ENCODE assay signal across 7 mouse cellular contexts in genomic region chr2:28204677-28205466, GRCm38 (mm10). TPM values are rescaled to one million over a fixed set of nuclear protein-coding genes. Genes with fewer than 3 reads are reported as not detected.
DNase-seq lines count a peak whose midpoint lies in the region; ATAC-seq and TF ChIP-seq lines count a peak whose summit lies in the region.

No protein-coding gene starts in this region.

- H3K9ac ChIP-seq in forebrain, embryonic 15.5 days (replicated peaks) = no peak overlapping the region; the same call in 1 of the 2 replicates
- no peak overlapping the region for H3K9ac ChIP-seq in liver, embryonic 11.5 days (ENCODE audit: low read depth, low read length)

- no peaks in the 10 kb centered on the region for H3K9me3 ChIP-seq in forebrain, embryonic 15.5 days
- no peaks in the 10 kb centered on the region for H3K9me3 ChIP-seq in liver, embryonic 11.5 days (ENCODE audit: control insufficient read depth, low read length)

- TF ChIP-seq POLR2A in testis, adult 2 months (IDR thresholded peaks at IDR 0.05; ENCODE audit: control insufficient read depth, low read depth, low read length) = no peak

- no peak for DNase-seq in testis, postnatal 10 days (ENCODE audit: low spot score)
- peak; percentile 41 for DNase-seq in liver, embryonic 11.5 days (ENCODE audit: low spot score)
- DNase-seq in yolk sac, embryonic 10.5 days (ENCODE audit: low spot score) = peak; percentile 7
- no peak for DNase-seq in layer of hippocampus, postnatal 25 days (ENCODE audit: extremely low spot score in 1 of 2, low spot score in 1 of 2)
- DNase-seq in urinary bladder, postnatal 4 days (ENCODE audit: low spot score in 2 of 2) = no peak

- H3K4me1 ChIP-seq in testis, adult 2 months (ENCODE audit: control insufficient read depth, insufficient read depth, low read length) = peaks cover 17% of the 10 kb centered on the region
- H3K4me1 ChIP-seq in forebrain, embryonic 15.5 days = peaks cover 37% of the 10 kb centered on the region
- H3K4me1 ChIP-seq in liver, embryonic 11.5 days (replicated peaks; ENCODE audit: control insufficient read depth, insufficient read depth, low read length) = peaks cover 7% of the 10 kb centered on the region; the same call in 1 of the 2 replicates

- peak; percentile 42; the same call in 1 of the 2 replicates for ATAC-seq in forebrain, embryonic 15.5 days (replicated peaks)
- ATAC-seq in liver, embryonic 11.5 days (replicated peaks; ENCODE audit: low FRiP score) = 0 out of 2 replicates have a peak, but pooled peaks have one; percentile 45

- H3K36me3 ChIP-seq in testis, adult 2 months (ENCODE audit: control insufficient read depth, insufficient read depth, low read length) = no peaks in the 10 kb centered on the region
- H3K36me3 ChIP-seq in forebrain, embryonic 15.5 days = no peaks in the 10 kb centered on the region
- no peaks in the 10 kb centered on the region for H3K36me3 ChIP-seq in liver, embryonic 11.5 days (ENCODE audit: control insufficient read depth, insufficient read depth, low read length)

- TF ChIP-seq CTCF in testis, adult 2 months (IDR thresholded peaks at IDR 0.05; ENCODE audit: control insufficient read depth, insufficient read depth, insufficient replicate concordance, low read depth, low read length) = no peak

- 11% methylated on average over 19 of the region's 19 CpGs for WGBS in forebrain, embryonic 15.5 days
- 12% methylated on average over 19 of the region's 19 CpGs for WGBS in liver, embryonic 11.5 days

- no peak overlapping the region for H3K27ac ChIP-seq in testis, adult 2 months (ENCODE audit: control insufficient read depth, insufficient read depth, low read depth, low read length)
- H3K27ac ChIP-seq in forebrain, embryonic 15.5 days (replicated peaks) = peak overlapping the region; percentile 44
- no peak overlapping the region for H3K27ac ChIP-seq in liver, embryonic 11.5 days (ENCODE audit: low read depth, low read length)

- no peaks in the 10 kb centered on the region for H3K27me3 ChIP-seq in testis, adult 2 months (ENCODE audit: control insufficient read depth, insufficient read depth, low read length)
- H3K27me3 ChIP-seq in forebrain, embryonic 15.5 days = no peaks in the 10 kb centered on the region
- peaks cover 42% of the 10 kb centered on the region for H3K27me3 ChIP-seq in liver, embryonic 11.5 days (replicated peaks; ENCODE audit: control insufficient read depth, insufficient read depth, low read length)

- H3K4me3 ChIP-seq in testis, adult 2 months (ENCODE audit: control insufficient read depth, low read depth, low read length) = peak overlapping the region; percentile 75
- H3K4me3 ChIP-seq in forebrain, embryonic 15.5 days = peak overlapping the region; percentile 57
- peak overlapping the region; percentile 63 for H3K4me3 ChIP-seq in liver, embryonic 11.5 days (ENCODE audit: low read depth, low read length)

- H3K4me2 ChIP-seq in forebrain, embryonic 15.5 days (replicated peaks) = peak overlapping the region; percentile 95
- peak overlapping the region; percentile 90 for H3K4me2 ChIP-seq in liver, embryonic 11.5 days

RNA-seq across cellular contexts. Expression of gene Olfm1, which starts 12.1 kb away (rescaled TPM):
- 2.1 and 4.8 TPM in 2 replicates for polyA plus RNA-seq in testis, adult 2 months (2012; rRNA removed)
- 225 and 234 TPM in 2 replicates for polyA plus RNA-seq in forebrain, embryonic 15.5 days (2015; fragmentation: Nextera tagmentation; extraction: Ambion mirVana)
- polyA plus RNA-seq in liver, embryonic 11.5 days (2014; fragmentation: Nextera tagmentation; extraction: Ambion mirVana) = 8.8 and 9.4 TPM in 2 replicates
- 1,000 to 10,000 TPM; 1,583 to 1,720 TPM for total RNA-seq in layer of hippocampus, postnatal 25 days (2021)

Comparison
In these comparisons a context has a peak if more than half of its experiments do, and no peak if none do; other contexts are left out.
1. DNase-seq: peak in liver, embryonic 11.5 days (single experiment) and yolk sac, embryonic 10.5 days (single experiment); none in testis, postnatal 10 days (single experiment), layer of hippocampus, postnatal 25 days (0 of 2) and urinary bladder, postnatal 4 days (0 of 2).
2. RNA of gene Olfm1, which starts 12.1 kb away (polyA plus RNA-seq): 225 to 234 TPM in forebrain, embryonic 15.5 days; 8.8 to 9.4 TPM in liver, embryonic 11.5 days and 2.1 to 4.8 TPM in testis, adult 2 months; every median in the first group is over 10 times any median in the second.
3. Peak in every context shown above with its lines, with median percentiles within 50 percentile points of each other: H3K4me3 ChIP-seq.